Mouse (Mus musculus): ENCODE measurements at regions not wholly inside any gene's neighbourhood (a gene's known extent, or its start where the extent isn't known, plus 50 kb on each side); places are given as distances from the start of the nearest gene placed in this dataset.

GRCm38 (mm10) chr2:9422686-9423085, 458.4 kb upstream of the 4930412O13Rik start:
- TF ChIP-seq CTCF (IDR thresholded peaks at IDR 0.05 in 2 of 3, conservative IDR thresholded peaks at IDR 0.05 in 1 of 3; ENCODE audit: control insufficient read depth in 1 of 3, insufficient read depth in 1 of 3, low read depth in 2 of 3, low read length in 3 of 3, poor library complexity in 1 of 3, severe bottlenecking in 1 of 3) (no peak), POLR2A (IDR thresholded peaks at IDR 0.05; ENCODE audit: control insufficient read depth in 1 of 2, insufficient read depth in 1 of 2, low read depth in 1 of 2, low read length in 2 of 2, poor library complexity in 1 of 2) (no peak), USF1 (IDR thresholded peaks at IDR 0.05; ENCODE audit: low read depth, low read length) (no peak), GATA1 (IDR thresholded peaks at IDR 0.05; ENCODE audit: low read depth, low read length) (no peak), MAFK (IDR thresholded peaks at IDR 0.05; ENCODE audit: borderline replicate concordance, low read depth, low read length) (no peak), ZNF384 (IDR thresholded peaks at IDR 0.05; ENCODE audit: low read depth, low read length) (no peak), NELFE (IDR thresholded peaks at IDR 0.05; ENCODE audit: low read depth, low read length) (no peak), HCFC1 (IDR thresholded peaks at IDR 0.05; ENCODE audit: low read depth, low read length) (no peak), MYC (IDR thresholded peaks at IDR 0.05; ENCODE audit: low read depth, low read length) (no peak), RAD21 (IDR thresholded peaks at IDR 0.05; ENCODE audit: low read depth, low read length) (no peak)
